Mouse (Mus musculus): Measurements from ENCODE around the gene Tex14.
"Not testable (repeated sequence)": the region's sequence is repeated elsewhere in the genome, so short reads cannot be mapped to it uniquely, and the experiment has no call there.

Tex14 gene

GRCm38 (mm10) chr11:87426450-87427250, 21.8 kb downstream of the Tex14 start:
- peak; percentile 92 for DNase-seq (ENCODE audit: low read depth, low spot score)

- peak; percentile 63 for DNase-seq (ENCODE audit: low read depth, low spot score)
Observed at GRCm38 (mm10) chr11:87427273-87428050, 22.6 kb downstream of the Tex14 start.

- no peak for DNase-seq (ENCODE audit: low read depth, low spot score)
Observed at GRCm38 (mm10) chr11:87428051-87428673, 23.3 kb downstream of the Tex14 start.

- no peak for DNase-seq (ENCODE audit: low read depth, low spot score)
Observed at GRCm38 (mm10) chr11:87429363-87429762, 24.5 kb downstream of the Tex14 start.

- no peak for DNase-seq (ENCODE audit: low read depth, low spot score)
Observed at GRCm38 (mm10) chr11:87430374-87430773, 25.5 kb downstream of the Tex14 start.

- DNase-seq (ENCODE audit: low read depth, low spot score): not testable (repeated sequence)
Observed at GRCm38 (mm10) chr11:87431813-87432212, 26.9 kb downstream of the Tex14 start.

GRCm38 (mm10) chr11:87432447-87432846, 27.6 kb downstream of the Tex14 start:
- no peak for DNase-seq (ENCODE audit: low read depth, low spot score)

GRCm38 (mm10) chr11:87432933-87433669, 28.2 kb downstream of the Tex14 start:
- DNase-seq (ENCODE audit: low read depth, low spot score): no peak

- not testable (repeated sequence) for DNase-seq (ENCODE audit: low read depth, low spot score)
Observed at GRCm38 (mm10) chr11:87435107-87435506, 30.2 kb downstream of the Tex14 start.

- no peak for DNase-seq (ENCODE audit: low read depth, low spot score)
Observed at GRCm38 (mm10) chr11:87436326-87437232, 31.7 kb downstream of the Tex14 start.

GRCm38 (mm10) chr11:87439796-87440420, 35.0 kb downstream of the Tex14 start:
- DNase-seq (ENCODE audit: low read depth, low spot score): no peak

GRCm38 (mm10) chr11:87442643-87443372, 37.9 kb downstream of the Tex14 start:
- DNase-seq (ENCODE audit: low read depth, low spot score): peak; percentile 88

- peak; percentile 89 for DNase-seq (ENCODE audit: low read depth, low spot score)
Observed at GRCm38 (mm10) chr11:87443373-87443883, 38.6 kb downstream of the Tex14 start.

GRCm38 (mm10) chr11:87444056-87444455, 39.2 kb downstream of the Tex14 start:
- DNase-seq (ENCODE audit: low read depth, low spot score): not testable (repeated sequence)

GRCm38 (mm10) chr11:87444735-87445428, 40.0 kb downstream of the Tex14 start:
- DNase-seq (ENCODE audit: low read depth, low spot score): no peak

- not testable (repeated sequence) for DNase-seq (ENCODE audit: low read depth, low spot score)
Observed at GRCm38 (mm10) chr11:87445593-87445992, 40.7 kb downstream of the Tex14 start.

GRCm38 (mm10) chr11:87446159-87446558, 41.3 kb downstream of the Tex14 start:
- DNase-seq (ENCODE audit: low read depth, low spot score): no peak

GRCm38 (mm10) chr11:87447429-87447828, 42.6 kb downstream of the Tex14 start:
- no peak for DNase-seq (ENCODE audit: low read depth, low spot score)

All from CD4-positive helper T cell, adult 2 months (primary cell).